Mouse (Mus musculus) liver, postnatal 0 days (tissue): ENCODE measurements around the gene Tmem109. TPM values are rescaled to one million over a fixed set of nuclear protein-coding genes. Genes with fewer than 3 reads are reported as not detected.

Experiments
- ATAC-seq: fragments of 200-750 bp; cut with Nextera tagmentation; 2 replicates; pipeline ENCODE4 v1.8.0; 2017; ENCODE audit warnings: mild to moderate bottlenecking, moderate library complexity
- DNase-seq: peaks from one replicate; pipeline ENCODE4 v3.0.0-alpha.2; 2016
- H3K27ac ChIP-seq: fragments of 300-500 bp; sonication (generic); 2 replicates; pipeline ENCODE4 v1.5.1; 2014; ENCODE audit warnings: antibody characterized with exemption, moderate library complexity, mild to moderate bottlenecking, low read depth
- H3K27me3 ChIP-seq: fragments of 300-500 bp; sonication (generic); 2 replicates; pipeline ENCODE4 v1.6.1; 2014; ENCODE audit warnings: low read length, control low read depth, mixed read lengths; ENCODE audit not compliant: insufficient read depth
- H3K36me3 ChIP-seq: fragments of 300-500 bp; sonication (generic); replicated peaks from 2 replicates; pipeline ENCODE4 v1.6.1; 2014; ENCODE audit warnings: mild to moderate bottlenecking, control low read depth, low read length, moderate library complexity, mixed read lengths; ENCODE audit not compliant: insufficient read depth
- H3K4me1 ChIP-seq: fragments of 300-500 bp; sonication (generic); 2 replicates; pipeline ENCODE4 v1.6.1; 2014; ENCODE audit warnings: antibody characterized with exemption, mild to moderate bottlenecking, control low read depth; ENCODE audit not compliant: insufficient read depth
- H3K4me2 ChIP-seq: fragments of 300-500 bp; sonication (generic); 2 replicates; pipeline ENCODE4 v1.6.1; 2014; ENCODE audit warnings: low read depth, mild to moderate bottlenecking, low read length, moderate library complexity, mixed read lengths
- H3K4me3 ChIP-seq: fragments of 300-500 bp; sonication (generic); 2 replicates; pipeline ENCODE4 v1.5.1; 2014; ENCODE audit warnings: low read depth, low read length
- H3K9ac ChIP-seq: fragments of 300-500 bp; sonication (generic); replicated peaks from 2 replicates; pipeline ENCODE4 v1.6.1; 2014; ENCODE audit warnings: mild to moderate bottlenecking, moderate library complexity
- H3K9me3 ChIP-seq: fragments of 300-500 bp; sonication (generic); 2 replicates; pipeline ENCODE4 v1.6.1; 2016; ENCODE audit warnings: mild to moderate bottlenecking, control low read depth, low read length, mixed read lengths
- CTCF ChIP-seq: sonication (generic); IDR thresholded peaks from 2 replicates; pipeline ENCODE4 v1.5.1; 2016; ENCODE audit warnings: antibody characterized with exemption, low read depth
- EP300 ChIP-seq: IDR thresholded peaks from 2 replicates; pipeline ENCODE4 v1.6.1; 2016; ENCODE audit warnings: antibody characterized with exemption, low read depth, mild to moderate bottlenecking
- WGBS: fragments of 180-500 bp; shearing (Covaris S2); extraction: QIAGEN DNeasy Blood & Tissue Kit; methylation state at CpG from one replicate; pipeline ENCODE4 v1.1.7; 2014; ENCODE audit not compliant: insufficient replicate concordance; 5-methylcytosine and 5-hydroxymethylcytosine counted together
- polyA plus RNA-seq: library from polyadenylated mRNA; unstranded; fragments of >200 nt; fragmentation: Nextera tagmentation; extraction: Ambion mirVana; gene quantifications from 2 replicates; pipeline ENCODE4 v1.2.1, GENCODE M21; 2015

Gene Tmem109
- polyA plus RNA-seq: 12.8 and 13.2 TPM in 2 replicates

DNA sequence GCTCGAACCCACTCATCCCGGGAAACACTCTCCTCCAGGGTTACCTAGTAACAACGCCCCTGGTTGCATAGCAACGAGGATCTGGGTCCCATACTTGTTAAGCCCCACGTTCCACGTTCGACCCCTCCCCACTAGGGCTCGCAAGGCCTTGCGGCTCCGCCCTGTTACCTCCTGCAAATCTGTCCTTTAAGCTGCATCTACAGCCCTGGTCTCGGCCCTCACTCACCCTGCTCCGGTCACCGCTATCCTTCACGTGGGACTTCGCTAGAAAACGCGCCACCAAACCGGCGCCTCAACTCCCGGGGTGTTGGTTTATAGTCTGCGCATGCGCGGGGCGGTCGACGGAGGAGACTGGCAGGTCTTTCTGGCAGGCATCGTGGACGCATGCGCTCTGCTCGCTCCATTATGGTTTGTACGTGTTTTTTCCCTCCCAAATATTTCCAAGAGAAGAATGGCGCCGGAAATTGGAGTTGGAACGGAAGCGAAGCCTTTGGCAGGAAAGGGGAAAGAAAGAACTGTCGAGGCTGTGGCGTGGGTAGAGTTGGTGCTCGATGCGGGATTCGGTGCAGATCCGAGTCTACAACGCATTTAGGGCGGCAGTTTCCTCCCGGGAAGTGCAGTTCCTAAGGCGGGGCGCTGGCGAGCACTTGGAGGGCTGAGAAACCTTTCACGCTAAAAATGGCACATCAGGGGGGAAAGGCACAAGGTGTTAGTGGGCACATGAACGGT, at the start of gene Tmem109:
Gene Tmem109, minus strand, starts transcription at position 576 of the 729 bp plus-strand sequence.
- peak; percentile 46; the same call in 1 of the 2 replicates for TF ChIP-seq CTCF
- peak; percentile 47; the same call in 1 of the 2 replicates for TF ChIP-seq EP300
- peak within 1 kb of the TSS; percentile 73 for H3K9ac ChIP-seq
- no peaks in the 10 kb centered on the region for H3K36me3 ChIP-seq
- ATAC-seq: peak; percentile 92
- WGBS: under 1% methylated on average over 49 of the region's 49 CpGs
- peak within 1 kb of the TSS; percentile 85 for H3K4me2 ChIP-seq
- H3K4me1 ChIP-seq: peaks cover 20% of the 10 kb centered on the region
- peak; percentile 91 for DNase-seq
- peak within 1 kb of the TSS; percentile 82 for H3K27ac ChIP-seq
- no peaks in the 10 kb centered on the region for H3K27me3 ChIP-seq
- peak within 1 kb of the TSS; percentile 54 for H3K4me3 ChIP-seq
- H3K9me3 ChIP-seq: no peaks in the 10 kb centered on the region; the same call in 1 of the 2 replicates

DNA sequence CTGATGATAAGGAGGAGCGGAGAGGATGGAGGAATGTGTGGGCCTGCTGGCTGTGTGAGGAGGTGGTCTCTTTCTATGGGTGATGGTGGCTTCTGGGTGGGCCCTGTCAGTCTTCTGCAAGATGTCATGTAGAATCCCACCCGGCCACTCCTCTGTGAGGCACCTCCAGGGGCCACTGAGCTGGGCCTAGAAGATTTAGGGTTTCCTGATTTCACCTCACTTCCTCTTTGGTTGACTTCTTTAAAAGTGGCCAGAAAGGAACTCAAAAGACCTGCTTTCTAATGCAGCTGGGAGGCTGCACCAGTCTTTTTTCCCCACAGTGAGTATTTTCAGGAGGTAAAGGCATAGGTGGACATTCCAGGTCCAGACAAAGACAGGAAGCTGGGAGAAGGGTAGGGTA, 48.8 kb upstream of the Tmem109 start:
- Histone ChIP-seq H3K4me3 (no peak overlapping the region), H3K9me3 (no peaks in the 10 kb centered on the region), H3K27me3 (no peaks in the 10 kb centered on the region), H3K9ac (no peak overlapping the region), H3K4me2 (no peak overlapping the region), H3K4me1 (no peaks in the 10 kb centered on the region), H3K36me3 (no peaks in the 10 kb centered on the region), H3K27ac (no peak overlapping the region)
- DNase-seq: no peak
- TF ChIP-seq CTCF (no peak), EP300 (no peak)
- ATAC-seq: no peak
- 72% methylated on average over 2 of the region's 2 CpGs for WGBS

DNA sequence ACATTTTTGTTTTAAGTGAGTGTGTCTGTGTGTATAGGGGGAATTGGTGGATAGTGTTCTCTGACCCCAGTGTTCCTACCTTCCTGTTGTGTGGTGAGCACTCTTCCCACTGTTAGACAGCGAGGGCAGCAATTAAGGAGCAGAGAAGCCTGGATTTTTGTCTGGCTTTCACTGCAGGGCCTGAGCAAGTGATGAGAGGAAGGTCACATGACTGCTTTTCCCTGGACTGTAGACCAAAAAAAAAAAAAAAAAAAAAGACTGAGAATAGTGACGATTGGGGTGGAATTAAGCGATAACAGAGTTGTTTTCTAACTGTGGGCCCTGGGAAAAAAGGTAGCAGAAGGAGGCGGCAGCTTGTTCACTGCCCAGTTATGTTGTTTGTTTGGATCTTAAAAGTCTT, 44.9 kb upstream of the Tmem109 start:
- DNase-seq (no peak), ATAC-seq (no peak)
- no peak overlapping the region for H3K4me3 ChIP-seq
- no peaks in the 10 kb centered on the region for H3K27me3 ChIP-seq
- TF ChIP-seq EP300: no peak
- no peak for TF ChIP-seq CTCF
- no peak overlapping the region for H3K27ac ChIP-seq
- H3K4me1 ChIP-seq: no peaks in the 10 kb centered on the region
- no peak overlapping the region for H3K9ac ChIP-seq
- H3K36me3 ChIP-seq: no peaks in the 10 kb centered on the region
- H3K4me2 ChIP-seq: no peak overlapping the region
- H3K9me3 ChIP-seq: no peaks in the 10 kb centered on the region
- 49% methylated on average over 4 of the region's 4 CpGs for WGBS

DNA sequence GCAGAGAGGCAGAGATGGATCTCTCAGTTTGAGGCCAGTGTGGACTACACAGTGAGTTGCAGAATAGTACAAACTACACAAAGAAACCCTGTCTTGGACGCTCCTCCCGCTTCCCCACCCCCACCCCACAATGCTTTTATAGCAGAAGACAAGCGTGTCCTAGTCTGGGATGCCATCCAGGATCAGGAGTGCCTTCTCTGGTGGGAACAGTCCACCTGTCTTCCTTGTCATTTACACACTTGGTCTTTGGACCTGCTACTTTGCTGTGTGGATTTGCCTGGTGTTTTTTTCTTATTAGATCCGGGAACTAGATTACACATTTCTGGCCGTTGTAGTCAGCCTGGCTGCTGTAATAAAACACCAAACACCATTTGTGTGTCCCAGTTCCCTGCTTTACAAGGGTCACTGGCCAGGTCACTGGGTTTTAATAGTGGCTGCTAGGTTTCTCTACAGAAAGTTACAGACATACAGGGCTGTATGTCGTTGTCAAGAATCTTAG, 44.4 kb upstream of the Tmem109 start:
- Histone ChIP-seq H3K9me3 (no peaks in the 10 kb centered on the region), H3K4me1 (no peaks in the 10 kb centered on the region), H3K27ac (no peak overlapping the region), H3K4me2 (no peak overlapping the region), H3K9ac (no peak overlapping the region), H3K4me3 (no peak overlapping the region), H3K36me3 (no peaks in the 10 kb centered on the region), H3K27me3 (no peaks in the 10 kb centered on the region)
- DNase-seq (no peak), ATAC-seq (no peak)
- TF ChIP-seq CTCF (no peak), EP300 (no peak)
- WGBS: 59% methylated on average over 6 of the region's 6 CpGs

DNA sequence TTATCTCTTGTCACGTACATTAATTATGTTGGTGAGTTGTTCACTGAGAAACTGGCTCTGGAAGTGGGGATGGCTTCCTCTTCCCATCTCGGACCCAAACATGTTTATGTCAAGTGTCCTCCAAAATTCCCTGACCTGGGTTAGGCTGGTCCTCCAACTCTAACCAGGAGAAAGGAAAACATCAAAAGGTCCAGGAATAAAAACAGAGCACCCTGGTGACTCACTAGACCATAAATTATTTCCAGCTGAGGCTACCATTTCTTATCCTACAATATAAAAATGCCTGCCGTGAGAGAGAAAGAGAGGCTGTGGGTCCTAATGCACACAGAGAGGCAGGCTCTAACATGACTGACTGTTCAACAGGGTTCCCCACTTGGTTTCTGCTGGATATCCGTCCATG, 42.4 kb upstream of the Tmem109 start:
- Histone ChIP-seq H3K4me3 (no peak overlapping the region), H3K4me2 (no peak overlapping the region), H3K9me3 (no peaks in the 10 kb centered on the region), H3K4me1 (no peaks in the 10 kb centered on the region), H3K9ac (no peak overlapping the region), H3K27ac (no peak overlapping the region), H3K36me3 (no peaks in the 10 kb centered on the region), H3K27me3 (no peaks in the 10 kb centered on the region)
- TF ChIP-seq CTCF (no peak), EP300 (no peak)
- no peak for DNase-seq
- WGBS: 57% methylated on average over 4 of the region's 4 CpGs
- ATAC-seq: no peak

DNA sequence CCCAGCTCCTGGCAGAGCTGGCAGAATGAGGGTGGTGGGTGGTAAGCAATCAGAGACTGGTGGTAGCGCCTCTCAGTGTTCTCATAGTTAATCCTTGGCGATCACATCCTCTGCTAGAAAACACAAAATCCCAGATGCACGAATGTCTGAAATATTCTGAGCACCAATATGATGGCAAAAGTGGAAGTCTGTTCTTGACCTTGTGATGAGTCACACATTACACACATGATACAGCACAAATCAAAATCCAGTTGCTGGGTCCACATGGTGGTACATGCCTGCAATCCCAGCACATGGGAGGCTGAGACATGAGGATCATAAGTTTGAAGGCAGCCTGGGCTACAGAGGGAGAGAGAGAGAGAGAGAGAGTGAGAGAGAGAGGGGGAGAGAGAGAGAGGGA, 39.3 kb upstream of the Tmem109 start:
- Histone ChIP-seq H3K27ac (no peak overlapping the region), H3K36me3 (no peaks in the 10 kb centered on the region), H3K4me1 (no peaks in the 10 kb centered on the region), H3K9me3 (no peaks in the 10 kb centered on the region), H3K27me3 (no peaks in the 10 kb centered on the region), H3K9ac (no peak overlapping the region), H3K4me3 (no peak overlapping the region), H3K4me2 (no peak overlapping the region)
- WGBS: 64% methylated on average over 3 of the region's 3 CpGs
- TF ChIP-seq CTCF: no peak
- no peak for TF ChIP-seq EP300
- no peak for ATAC-seq
- no peak for DNase-seq

DNA sequence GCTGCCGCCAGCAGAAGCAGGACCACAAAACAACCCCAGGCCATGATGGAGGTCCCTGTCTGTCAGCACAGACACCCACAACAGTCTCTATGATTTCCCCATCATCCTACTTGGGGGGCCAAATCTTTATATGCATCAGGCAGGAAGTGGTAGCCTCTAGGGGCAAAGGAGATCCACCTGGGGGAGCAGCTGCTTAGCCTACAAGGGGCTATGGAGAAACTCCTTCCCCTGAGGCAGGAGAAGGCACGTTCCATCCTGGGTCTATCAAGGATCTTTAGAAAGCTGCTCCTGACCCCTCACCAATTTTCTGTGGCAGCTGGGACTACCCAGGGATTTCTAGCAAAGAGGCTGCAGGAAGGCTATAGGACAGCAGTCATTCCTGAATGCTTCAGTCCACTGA, 38.7 kb upstream of the Tmem109 start, which contains the start of gene Zp1:
Gene Zp1, minus strand, starts transcription at position 101 of the 400 bp plus-strand sequence.
- no peaks in the 10 kb centered on the region for H3K4me1 ChIP-seq
- DNase-seq: no peak
- H3K9ac ChIP-seq: no peak within 1 kb of the TSS
- no peaks in the 10 kb centered on the region for H3K36me3 ChIP-seq
- 61% methylated on average over 2 of the region's 2 CpGs for WGBS
- ATAC-seq: no peak
- no peaks in the 10 kb centered on the region for H3K9me3 ChIP-seq
- no peak within 1 kb of the TSS for H3K4me3 ChIP-seq
- no peak for TF ChIP-seq EP300
- no peak for TF ChIP-seq CTCF
- H3K27ac ChIP-seq: no peak within 1 kb of the TSS
- no peak within 1 kb of the TSS for H3K4me2 ChIP-seq
- no peaks in the 10 kb centered on the region for H3K27me3 ChIP-seq
